Mouse (Mus musculus): ENCODE measurements around the gene Syt12. TPM values are rescaled to one million over a fixed set of nuclear protein-coding genes. Genes with fewer than 3 reads are reported as not detected.

The Syt12 gene
- polyA plus RNA-seq, 1 experiment, result 1.4 TPM

DNA sequence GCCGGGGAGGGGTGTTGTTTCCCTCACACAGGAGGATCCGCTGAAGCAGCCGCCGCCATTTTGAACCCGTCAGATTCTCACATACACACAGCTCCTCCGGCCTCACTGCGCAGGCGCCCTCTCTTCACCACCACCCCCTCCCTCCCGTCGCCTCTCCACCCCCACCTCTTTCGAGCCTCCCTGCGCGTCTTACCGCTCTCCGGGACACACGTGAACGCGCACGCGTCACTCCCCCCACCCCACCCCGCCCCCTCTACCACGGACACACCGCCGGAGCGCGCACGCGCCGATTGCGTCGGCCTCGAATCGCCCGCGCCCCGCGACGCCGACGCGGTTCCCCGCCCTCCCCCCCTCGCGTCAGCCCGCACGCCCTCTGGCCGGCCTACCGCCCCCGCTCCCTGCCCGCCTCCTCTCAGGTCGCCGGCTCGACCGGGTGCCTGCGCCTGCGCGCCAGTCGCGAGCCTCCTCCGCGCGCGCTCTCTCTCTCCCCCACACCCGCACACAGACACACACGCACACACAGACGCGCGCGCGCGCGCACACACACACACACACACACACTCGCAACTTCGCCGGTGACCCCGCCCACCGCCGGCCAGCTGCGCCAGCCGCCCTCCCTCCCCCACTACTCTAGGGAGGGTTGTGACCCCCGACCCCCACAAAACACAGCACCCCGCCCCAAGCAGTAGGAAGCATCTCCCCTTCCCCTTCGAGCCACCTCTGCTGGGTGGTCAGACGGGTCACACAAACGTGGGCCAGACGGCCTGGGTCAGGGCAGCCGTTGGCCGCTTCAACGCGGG is 80.0 kb downstream of the Syt12 start:
- TF ChIP-seq CTCF (IDR thresholded peaks at IDR 0.05; ENCODE audit: borderline replicate concordance, insufficient read depth, low read length) (no peak), POLR2A (IDR thresholded peaks at IDR 0.05; ENCODE audit: low read depth, low read length) (peak; percentile 84)
- no peaks in the 10 kb centered on the region for H3K4me1 ChIP-seq (ENCODE audit: control insufficient read depth, insufficient read depth, low read length)
- H3K4me3 ChIP-seq (ENCODE audit: insufficient read depth, low read length), result peak overlapping the region; percentile 94
- H3K27ac ChIP-seq (ENCODE audit: insufficient read depth, low read length), result peak overlapping the region; percentile 54

DNA sequence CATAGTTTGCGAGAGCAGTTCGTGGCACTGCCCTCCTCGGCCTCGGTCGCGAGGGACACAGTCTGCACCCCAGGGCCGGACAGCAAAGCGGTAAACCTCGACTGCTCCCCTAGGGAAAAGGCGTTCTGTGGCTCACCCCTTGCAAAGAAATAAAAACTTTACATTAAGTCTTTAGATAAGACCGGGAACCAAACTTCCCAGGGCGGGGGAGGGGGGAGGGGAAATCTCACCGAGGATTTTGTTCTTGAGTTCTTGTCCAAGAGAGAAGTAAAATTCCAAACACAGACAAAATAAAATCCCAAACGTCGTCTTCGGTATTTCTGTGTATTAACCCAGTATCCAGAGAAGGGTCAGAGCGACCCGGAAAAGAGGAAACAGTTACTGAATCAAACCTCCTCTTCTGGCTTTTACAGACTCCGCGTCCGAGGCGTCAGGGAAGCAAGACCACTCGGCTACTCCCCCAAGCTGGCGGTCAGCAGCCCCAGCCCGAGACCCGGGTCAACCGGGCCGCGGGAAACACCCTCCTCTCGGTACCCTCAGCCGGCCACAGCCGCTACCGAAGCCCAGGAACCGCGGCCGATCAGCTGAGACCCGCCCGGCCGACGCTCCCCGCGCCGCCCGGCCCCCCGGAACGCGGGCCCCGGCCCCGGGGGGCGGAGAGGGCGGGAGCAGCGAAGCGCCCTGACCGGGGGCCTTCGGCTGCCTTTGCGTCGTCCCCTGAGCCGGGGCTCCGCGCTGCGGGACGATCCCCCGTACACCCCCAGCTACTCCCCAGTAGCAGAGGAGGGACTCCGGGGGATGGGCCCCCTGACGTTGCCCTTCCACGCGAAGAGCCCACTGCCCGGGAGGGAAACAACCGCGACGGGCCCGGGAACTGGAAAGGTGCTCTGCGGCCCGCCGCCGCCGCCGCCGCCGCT is 80.9 kb downstream of the Syt12 start:
- no peaks in the 10 kb centered on the region for H3K4me1 ChIP-seq (ENCODE audit: control insufficient read depth, insufficient read depth, low read length)
- TF ChIP-seq POLR2A (IDR thresholded peaks at IDR 0.05; ENCODE audit: low read depth, low read length) (no peak), CTCF (IDR thresholded peaks at IDR 0.05; ENCODE audit: borderline replicate concordance, insufficient read depth, low read length) (no peak)
- peak overlapping the region; percentile 94 for H3K4me3 ChIP-seq (ENCODE audit: insufficient read depth, low read length)
- peak overlapping the region; percentile 54 for H3K27ac ChIP-seq (ENCODE audit: insufficient read depth, low read length)

Other genes starting within 250 kb of the Syt12 start
- gene Pold4, start 245.5 kb downstream of the Syt12 start, polyA plus RNA-seq (2011; ENCODE audit: insufficient read length, low read depth, missing spikeins), result 55.2 and 55.8 TPM in 2 replicates
- 14.0 and 22.5 TPM in 2 replicates for gene Ssh3, start 208.3 kb downstream of the Syt12 start, polyA plus RNA-seq (2011; ENCODE audit: insufficient read length, low read depth, missing spikeins)
- gene Ankrd13d, start 194.3 kb downstream of the Syt12 start, polyA plus RNA-seq (2011; ENCODE audit: insufficient read length, low read depth, missing spikeins), result 5.7 and 7.3 TPM in 2 replicates
- 40.5 and 41.6 TPM in 2 replicates for gene Grk2, start 171.2 kb downstream of the Syt12 start, polyA plus RNA-seq (2011; ENCODE audit: insufficient read length, low read depth, missing spikeins)
- gene Kdm2a, start 79.2 kb downstream of the Syt12 start, polyA plus RNA-seq (2011; ENCODE audit: insufficient read length, low read depth, missing spikeins), result 78.1 and 90.4 TPM in 2 replicates
- 24.1 and 29.2 TPM in 2 replicates for gene Rhod, start 38.0 kb downstream of the Syt12 start, polyA plus RNA-seq (2011; ENCODE audit: insufficient read length, low read depth, missing spikeins)
- gene 2010003K11Rik, start 21.1 kb upstream of the Syt12 start, polyA plus RNA-seq (2011; ENCODE audit: insufficient read length, low read depth, missing spikeins), result not detected in 2 replicates
- gene Pcx, start 33.0 kb upstream of the Syt12 start, polyA plus RNA-seq (2011; ENCODE audit: insufficient read length, low read depth, missing spikeins), result 16.4 and 17.3 TPM in 2 replicates
- gene Lrfn4, start 138.2 kb upstream of the Syt12 start, polyA plus RNA-seq (2011; ENCODE audit: insufficient read length, low read depth, missing spikeins), result 20.2 and 20.3 TPM in 2 replicates
- 24.9 and 27.5 TPM in 2 replicates for gene Rce1, start 148.2 kb upstream of the Syt12 start, polyA plus RNA-seq (2011; ENCODE audit: insufficient read length, low read depth, missing spikeins)
- 0.50 TPM in 1 of 2 replicates, not detected in the other for gene Gm960, start 221.2 kb upstream of the Syt12 start, polyA plus RNA-seq (2011; ENCODE audit: insufficient read length, low read depth, missing spikeins)
- not detected in 2 replicates for gene Sptbn2, start 233.7 kb upstream of the Syt12 start, polyA plus RNA-seq (2011; ENCODE audit: insufficient read length, low read depth, missing spikeins)